Comparison of ENCODE assay signal across 8 mouse cellular contexts in the genomic region with DNA sequence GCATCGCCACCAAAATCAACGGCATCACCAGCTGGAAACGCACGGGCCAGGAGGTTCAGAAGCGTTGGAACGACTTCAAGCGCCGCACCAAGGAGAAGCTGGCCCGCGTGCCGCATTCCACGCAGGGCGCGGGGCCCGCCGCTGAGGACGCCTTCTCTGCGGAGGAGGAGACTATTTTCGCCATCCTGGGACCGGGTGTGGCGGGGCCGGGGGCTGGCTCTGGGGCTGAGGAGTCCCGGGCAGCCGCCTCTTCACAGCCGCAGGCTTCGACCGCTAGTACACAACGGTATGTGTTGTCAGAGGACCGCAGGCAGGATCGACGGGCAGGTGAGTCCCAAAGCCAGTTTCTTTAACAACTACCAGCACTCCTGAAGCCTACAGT. TPM values are rescaled to one million over a fixed set of nuclear protein-coding genes. Genes with fewer than 3 reads are reported as not detected.
DNase-seq lines count a peak whose midpoint lies in the region; ATAC-seq and TF ChIP-seq lines count a peak whose summit lies in the region.

No protein-coding gene starts in this region.

- no peaks in the 10 kb centered on the region for H3K9me3 ChIP-seq in intestine, postnatal 0 days (ENCODE audit: control insufficient read depth)
- no peaks in the 10 kb centered on the region for H3K9me3 ChIP-seq in midbrain, embryonic 15.5 days

- peak overlapping the region; percentile 81 for H3K4me2 ChIP-seq in intestine, postnatal 0 days (replicated peaks; ENCODE audit: low read depth)
- H3K4me2 ChIP-seq in midbrain, embryonic 15.5 days = peak overlapping the region; percentile 91

- H3K4me1 ChIP-seq in intestine, postnatal 0 days (replicated peaks; ENCODE audit: control insufficient read depth, insufficient read depth, low read length) = peaks cover 9% of the 10 kb centered on the region
- H3K4me1 ChIP-seq in midbrain, embryonic 15.5 days = peaks cover 46% of the 10 kb centered on the region

- 0 out of 2 replicates have a peak overlapping the region, but pooled peaks have one; percentile 26 for H3K9ac ChIP-seq in intestine, postnatal 0 days (ENCODE audit: low read depth, low read length)
- peak overlapping the region; percentile 73 for H3K9ac ChIP-seq in midbrain, embryonic 15.5 days

- TF ChIP-seq CTCF in intestine, postnatal 0 days (IDR thresholded peaks at IDR 0.05; ENCODE audit: low read depth) = no peak

- H3K27me3 ChIP-seq in intestine, postnatal 0 days (replicated peaks; ENCODE audit: control insufficient read depth, insufficient read depth, low read length) = peaks cover 29% of the 10 kb centered on the region
- H3K27me3 ChIP-seq in midbrain, embryonic 15.5 days (replicated peaks) = no peaks in the 10 kb centered on the region

- H3K27ac ChIP-seq in intestine, postnatal 0 days (ENCODE audit: low read depth, low read length) = no peak overlapping the region
- peak overlapping the region; percentile 87; the same call in 1 of the 2 replicates for H3K27ac ChIP-seq in midbrain, embryonic 15.5 days

- peak; percentile 68 for DNase-seq in right cerebral cortex, adult 18-20 months
- no peak for DNase-seq in right cerebral cortex, postnatal 25 days
- DNase-seq in cerebellum, adult 18-20 months = peak; percentile 52 to 68
- peak; percentile 40 for DNase-seq in gastrocnemius, postnatal 10 days
- DNase-seq in yolk sac, embryonic 10.5 days (ENCODE audit: low spot score) = no peak
- no peak for DNase-seq in layer of hippocampus, adult 18-20 months (ENCODE audit: low spot score in 2 of 2)

- peak overlapping the region; percentile 45 for H3K4me3 ChIP-seq in intestine, postnatal 0 days (ENCODE audit: low read depth, low read length)
- peak overlapping the region; percentile 61 for H3K4me3 ChIP-seq in midbrain, embryonic 15.5 days

- peaks cover 10% of the 10 kb centered on the region; the same call in 1 of the 2 replicates for H3K36me3 ChIP-seq in intestine, postnatal 0 days (ENCODE audit: control insufficient read depth, insufficient read depth)
- H3K36me3 ChIP-seq in midbrain, embryonic 15.5 days (replicated peaks) = no peaks in the 10 kb centered on the region

- ATAC-seq in intestine, postnatal 0 days = no peak
- ATAC-seq in midbrain, embryonic 15.5 days (replicated peaks) = no peak

- WGBS in intestine, postnatal 0 days = 5% methylated on average over 31 of the region's 31 CpGs
- WGBS in midbrain, embryonic 15.5 days = 4% methylated on average over 31 of the region's 31 CpGs

RNA-seq across cellular contexts. Expression of gene Mypop, which starts 1.2 kb away (rescaled TPM):
- total RNA-seq in gastrocnemius, postnatal 10 days (2021) = 1 to 10 TPM; 2.0 to 3.5 TPM
- 1.1 and 1.2 TPM in 2 replicates for polyA plus RNA-seq in intestine, postnatal 0 days (2015; fragmentation: Nextera tagmentation; extraction: Ambion mirVana)
- polyA plus RNA-seq in midbrain, embryonic 15.5 days (2015; fragmentation: Nextera tagmentation; extraction: Ambion mirVana) = 5.8 and 6.2 TPM in 2 replicates
- total RNA-seq in layer of hippocampus, adult 18-20 months (2021) = 10 to 100 TPM; 50.1 to 50.7 TPM

RNA-seq across cellular contexts. Expression of gene Nanos2, which starts 5.1 kb away (rescaled TPM):
- total RNA-seq in gastrocnemius, postnatal 10 days (2021) = not detected
- not detected in 2 replicates for polyA plus RNA-seq in intestine, postnatal 0 days (2015; fragmentation: Nextera tagmentation; extraction: Ambion mirVana)
- polyA plus RNA-seq in midbrain, embryonic 15.5 days (2015; fragmentation: Nextera tagmentation; extraction: Ambion mirVana) = 0.80 and 1.0 TPM in 2 replicates
- under 1 TPM; 0.20 to 0.40 TPM for total RNA-seq in layer of hippocampus, adult 18-20 months (2021)

RNA-seq across cellular contexts. Expression of gene Irf2bp1, which starts 11.6 kb away (rescaled TPM):
- 10 to 100 TPM; 20.4 to 24.0 TPM for total RNA-seq in gastrocnemius, postnatal 10 days (2021)
- 11.4 and 11.9 TPM in 2 replicates for polyA plus RNA-seq in intestine, postnatal 0 days (2015; fragmentation: Nextera tagmentation; extraction: Ambion mirVana)
- polyA plus RNA-seq in midbrain, embryonic 15.5 days (2015; fragmentation: Nextera tagmentation; extraction: Ambion mirVana) = 33.4 and 40.2 TPM in 2 replicates
- total RNA-seq in layer of hippocampus, adult 18-20 months (2021) = 10 to 100 TPM; 53.8 to 57.2 TPM

RNA-seq across cellular contexts. Expression of gene Foxa3, which starts 31.1 kb away (rescaled TPM):
- total RNA-seq in gastrocnemius, postnatal 10 days (2021) = under 1 TPM in 1 of 2 experiments, not detected in 1; 0.16 TPM
- 11.8 and 12.4 TPM in 2 replicates for polyA plus RNA-seq in intestine, postnatal 0 days (2015; fragmentation: Nextera tagmentation; extraction: Ambion mirVana)
- polyA plus RNA-seq in midbrain, embryonic 15.5 days (2015; fragmentation: Nextera tagmentation; extraction: Ambion mirVana) = not detected in 2 replicates
- not detected for total RNA-seq in layer of hippocampus, adult 18-20 months (2021)

RNA-seq across cellular contexts. Expression of gene Sympk, which starts 31.9 kb away (rescaled TPM):
- 10 to 100 TPM; 39.9 to 45.0 TPM for total RNA-seq in gastrocnemius, postnatal 10 days (2021)
- 8.9 and 9.1 TPM in 2 replicates for polyA plus RNA-seq in intestine, postnatal 0 days (2015; fragmentation: Nextera tagmentation; extraction: Ambion mirVana)
- 30.6 and 32.7 TPM in 2 replicates for polyA plus RNA-seq in midbrain, embryonic 15.5 days (2015; fragmentation: Nextera tagmentation; extraction: Ambion mirVana)
- total RNA-seq in layer of hippocampus, adult 18-20 months (2021) = 100 to 1,000 TPM; 118 to 123 TPM

Comparison
In these comparisons a context has a peak if more than half of its experiments do, and no peak if none do; other contexts are left out.
1. DNase-seq: peak in right cerebral cortex, adult 18-20 months (single experiment), cerebellum, adult 18-20 months (2 of 2) and gastrocnemius, postnatal 10 days (single experiment); none in right cerebral cortex, postnatal 25 days (single experiment), yolk sac, embryonic 10.5 days (single experiment) and layer of hippocampus, adult 18-20 months (0 of 2).
2. RNA of gene Mypop, which starts 1.2 kb away (total RNA-seq): 50.1 to 50.7 TPM in layer of hippocampus, adult 18-20 months; 2.0 to 3.5 TPM in gastrocnemius, postnatal 10 days; every median in the first group is over 10 times any median in the second.